Mouse (Mus musculus): ENCODE results near the gene Dnah10. TPM values are rescaled to one million over a fixed set of nuclear protein-coding genes. Genes with fewer than 3 reads are reported as not detected.

Dnah10 gene
- polyA plus RNA-seq, 1 experiment from 2014 or later: 0.15 TPM

- ATAC-seq (ENCODE audit: low FRiP score): no peak
- Histone ChIP-seq H3K27me3 (replicated peaks) (no peaks in the 10 kb centered on the region), H3K4me2 (no peak overlapping the region), H3K36me3 (no peaks in the 10 kb centered on the region), H3K4me3 (replicated peaks) (no peak overlapping the region), H3K4me1 (no peaks in the 10 kb centered on the region), H3K27ac (replicated peaks) (no peak overlapping the region), H3K9me3 (replicated peaks) (no peaks in the 10 kb centered on the region), H3K9ac (replicated peaks) (no peak overlapping the region)
- WGBS: 65% methylated on average over 5 of the region's 5 CpGs
Observed at GRCm38 (mm10) chr5:124814797-124815196, 89.9 kb downstream of the Dnah10 start.

DNA sequence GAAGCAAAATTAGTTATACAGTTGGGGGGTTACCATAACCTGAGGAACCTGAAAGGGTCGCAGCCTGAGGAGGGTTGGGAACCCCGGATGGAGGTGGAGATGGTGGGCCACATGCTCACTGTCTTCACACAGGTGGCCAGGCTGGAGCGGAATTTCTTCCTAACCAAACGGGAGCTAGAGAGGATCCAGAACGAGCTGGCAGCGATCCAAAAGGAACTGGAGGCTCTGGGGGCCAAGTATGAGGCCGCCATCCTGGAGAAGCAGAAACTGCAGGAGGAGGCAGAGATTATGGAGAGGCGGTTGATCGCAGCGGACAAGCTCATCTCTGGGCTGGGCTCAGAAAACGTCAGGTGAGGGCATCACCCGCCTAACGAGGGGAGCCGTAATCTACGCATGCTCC lies 92.2 kb downstream of the Dnah10 start:
- Histone ChIP-seq H3K9me3 (replicated peaks) (no peaks in the 10 kb centered on the region), H3K27ac (replicated peaks) (no peak overlapping the region), H3K4me2 (no peak overlapping the region), H3K36me3 (no peaks in the 10 kb centered on the region), H3K4me3 (replicated peaks) (no peak overlapping the region), H3K4me1 (no peaks in the 10 kb centered on the region), H3K9ac (replicated peaks) (no peak overlapping the region), H3K27me3 (replicated peaks) (no peaks in the 10 kb centered on the region)
- 89% methylated on average over 15 of the region's 15 CpGs for WGBS
- ATAC-seq (ENCODE audit: low FRiP score): no peak

DNA sequence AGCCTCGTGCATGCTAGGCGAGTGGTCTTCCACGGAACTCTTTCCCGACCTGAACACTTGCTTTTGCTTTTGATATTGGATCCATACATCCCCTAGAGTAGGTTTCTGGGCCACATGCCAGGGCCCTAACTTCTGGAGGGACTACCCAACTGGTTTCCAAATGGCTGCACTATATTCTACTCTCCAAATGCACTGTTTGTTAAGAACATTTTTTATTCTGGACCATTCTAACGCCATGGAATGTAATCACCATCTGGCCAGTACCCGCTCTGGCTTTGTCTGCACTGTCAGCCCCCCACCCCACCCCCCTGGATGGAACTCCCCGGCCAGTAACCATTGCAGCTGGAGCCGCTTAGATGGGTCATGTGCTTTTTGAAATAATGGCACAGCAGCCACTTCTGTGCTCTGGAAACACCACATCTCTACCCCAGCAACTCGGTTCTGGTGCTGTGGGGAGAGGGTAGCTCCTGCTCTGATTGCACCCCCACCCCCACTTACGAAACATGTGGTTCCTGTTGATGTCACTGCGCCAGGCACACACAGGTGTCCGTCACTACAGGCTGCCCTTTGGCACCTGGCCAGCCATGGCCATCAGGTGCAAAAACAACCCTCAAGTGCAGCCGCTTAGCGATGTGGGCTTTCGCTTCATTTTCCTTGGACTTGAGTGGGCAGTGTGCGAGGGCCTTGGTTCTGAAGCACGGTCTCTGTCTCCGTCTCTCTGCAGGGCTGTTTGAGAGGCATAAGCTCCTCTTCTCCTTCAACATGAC lies 97.4 kb downstream of the Dnah10 start:
- no peak for ATAC-seq (ENCODE audit: low FRiP score)
- H3K36me3 ChIP-seq: no peaks in the 10 kb centered on the region

DNA sequence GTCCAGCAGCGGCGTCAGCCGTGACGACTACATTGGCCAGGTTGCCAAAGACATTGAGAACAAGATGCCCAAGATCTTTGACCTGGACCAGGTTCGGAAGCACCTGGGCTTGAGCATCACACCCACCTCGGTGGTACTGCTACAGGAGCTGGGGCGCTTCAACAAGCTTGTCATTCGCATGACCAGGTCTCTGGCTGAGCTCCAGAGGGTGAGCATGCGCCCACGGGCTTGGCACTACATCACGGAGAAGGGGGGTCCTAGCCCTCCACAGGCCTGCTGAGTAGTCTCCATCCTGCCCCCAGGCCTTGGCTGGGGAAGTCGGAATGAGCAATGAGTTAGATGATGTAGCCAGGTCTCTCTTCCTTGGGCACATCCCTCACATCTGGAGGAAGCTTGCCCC lies 105.4 kb downstream of the Dnah10 start:
- Histone ChIP-seq H3K4me3 (replicated peaks) (no peak overlapping the region), H3K27me3 (replicated peaks) (no peaks in the 10 kb centered on the region), H3K27ac (replicated peaks) (no peak overlapping the region), H3K36me3 (peaks cover 14% of the 10 kb centered on the region), H3K4me2 (no peak overlapping the region), H3K4me1 (no peaks in the 10 kb centered on the region), H3K9me3 (replicated peaks) (no peaks in the 10 kb centered on the region), H3K9ac (replicated peaks) (no peak overlapping the region)
- WGBS: 95% methylated on average over 12 of the region's 12 CpGs
- no peak for ATAC-seq (ENCODE audit: low FRiP score)

More for the DNA sequence above, 97.4 kb downstream of the Dnah10 start:
- H3K4me2 ChIP-seq: no peak overlapping the region
- H3K9me3 ChIP-seq (replicated peaks): no peaks in the 10 kb centered on the region
- H3K27me3 ChIP-seq (replicated peaks): no peaks in the 10 kb centered on the region
- H3K27ac ChIP-seq (replicated peaks): no peak overlapping the region
- H3K4me3 ChIP-seq (replicated peaks): no peak overlapping the region
- WGBS: 76% methylated on average over 18 of the region's 18 CpGs
- H3K9ac ChIP-seq (replicated peaks): no peak overlapping the region
- no peaks in the 10 kb centered on the region for H3K4me1 ChIP-seq

DNA sequence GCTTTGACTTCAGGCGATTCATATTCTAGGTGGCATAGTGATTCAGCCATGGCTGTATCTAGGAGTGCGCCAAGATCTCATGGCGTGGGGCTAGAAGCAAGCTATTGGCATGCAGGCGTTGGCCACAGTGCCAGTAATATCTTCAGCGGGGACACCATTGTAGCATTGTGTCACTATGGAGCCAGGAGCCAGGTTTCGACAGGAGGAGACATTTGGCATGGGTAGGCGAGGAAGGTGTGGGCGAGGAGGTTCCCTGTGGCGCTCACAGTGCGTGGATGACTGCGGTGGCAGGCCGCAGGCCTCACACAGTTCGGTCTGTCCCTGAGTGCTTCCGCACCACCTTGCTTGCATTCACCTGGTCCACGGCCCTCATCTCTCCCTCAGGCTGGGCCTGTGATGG lies 110.3 kb downstream of the Dnah10 start:
- Histone ChIP-seq H3K27ac (replicated peaks) (no peak overlapping the region), H3K9ac (replicated peaks) (no peak overlapping the region), H3K27me3 (replicated peaks) (no peaks in the 10 kb centered on the region), H3K4me2 (no peak overlapping the region), H3K36me3 (peaks cover 50% of the 10 kb centered on the region), H3K9me3 (replicated peaks) (no peaks in the 10 kb centered on the region), H3K4me3 (replicated peaks) (no peak overlapping the region), H3K4me1 (no peaks in the 10 kb centered on the region)
- 97% methylated on average over 15 of the region's 15 CpGs for WGBS
- ATAC-seq (ENCODE audit: low FRiP score): no peak

DNA sequence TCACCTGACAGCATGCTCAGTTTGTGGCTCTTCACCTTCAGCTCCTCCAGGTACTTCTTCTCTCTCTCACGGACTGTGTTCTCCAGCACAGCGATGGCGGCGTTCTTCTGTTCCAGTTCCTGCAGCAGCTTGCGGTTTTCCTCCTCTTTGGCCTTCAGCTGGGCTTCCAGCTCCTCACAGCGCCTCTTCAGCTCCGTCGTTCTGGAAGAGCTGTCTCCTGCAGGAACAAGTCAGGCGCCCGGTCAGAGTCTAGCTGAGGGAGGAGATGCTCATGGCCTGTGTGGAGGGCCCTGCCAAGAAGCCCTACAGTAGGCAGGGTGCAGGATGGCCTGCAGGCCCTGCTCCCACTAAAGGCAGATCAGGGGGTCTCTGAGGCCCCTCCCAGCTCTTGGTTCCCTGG lies 111.2 kb downstream of the Dnah10 start:
- H3K4me2 ChIP-seq: no peak overlapping the region
- no peak overlapping the region for H3K4me3 ChIP-seq (replicated peaks)
- H3K9ac ChIP-seq (replicated peaks): no peak overlapping the region
- H3K9me3 ChIP-seq (replicated peaks): no peaks in the 10 kb centered on the region
- peaks cover 50% of the 10 kb centered on the region for H3K36me3 ChIP-seq
- ATAC-seq (ENCODE audit: low FRiP score): no peak
- 90% methylated on average over 10 of the region's 10 CpGs for WGBS
- H3K27ac ChIP-seq (replicated peaks): no peak overlapping the region
- no peaks in the 10 kb centered on the region for H3K27me3 ChIP-seq (replicated peaks)
- 0 out of 2 replicates have a peak, but pooled peaks cover 5% of the 10 kb centered on the region for H3K4me1 ChIP-seq

DNA sequence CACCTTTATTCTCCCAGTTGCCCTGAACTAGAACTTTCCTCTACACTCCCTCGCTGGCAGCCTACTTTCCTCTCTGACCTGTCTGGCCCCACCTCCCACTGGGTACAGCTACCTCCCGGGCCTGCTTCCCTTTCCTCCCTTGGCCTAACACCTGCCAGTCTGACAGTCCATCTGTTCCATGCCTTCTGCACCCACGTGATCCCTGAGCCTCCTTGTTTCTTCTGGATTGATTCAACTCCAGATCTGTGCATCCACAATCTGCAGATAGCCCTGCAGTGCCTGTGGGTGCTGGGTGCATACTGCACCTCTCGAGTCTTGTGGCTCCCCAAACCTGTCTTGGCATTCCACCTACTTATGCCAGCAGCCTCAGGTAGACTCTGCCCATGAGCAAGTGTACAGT lies 111.7 kb downstream of the Dnah10 start:
- H3K27me3 ChIP-seq (replicated peaks): no peaks in the 10 kb centered on the region
- 0 out of 2 replicates have a peak, but pooled peaks cover 6% of the 10 kb centered on the region for H3K4me1 ChIP-seq
- no peak for ATAC-seq (ENCODE audit: low FRiP score)
- peaks cover 50% of the 10 kb centered on the region for H3K36me3 ChIP-seq
- WGBS: 78% methylated on average over 4 of the region's 4 CpGs
- no peak overlapping the region for H3K4me2 ChIP-seq
- no peaks in the 10 kb centered on the region for H3K9me3 ChIP-seq (replicated peaks)
- no peak overlapping the region for H3K9ac ChIP-seq (replicated peaks)
- no peak overlapping the region for H3K4me3 ChIP-seq (replicated peaks)
- H3K27ac ChIP-seq (replicated peaks): no peak overlapping the region

DNA sequence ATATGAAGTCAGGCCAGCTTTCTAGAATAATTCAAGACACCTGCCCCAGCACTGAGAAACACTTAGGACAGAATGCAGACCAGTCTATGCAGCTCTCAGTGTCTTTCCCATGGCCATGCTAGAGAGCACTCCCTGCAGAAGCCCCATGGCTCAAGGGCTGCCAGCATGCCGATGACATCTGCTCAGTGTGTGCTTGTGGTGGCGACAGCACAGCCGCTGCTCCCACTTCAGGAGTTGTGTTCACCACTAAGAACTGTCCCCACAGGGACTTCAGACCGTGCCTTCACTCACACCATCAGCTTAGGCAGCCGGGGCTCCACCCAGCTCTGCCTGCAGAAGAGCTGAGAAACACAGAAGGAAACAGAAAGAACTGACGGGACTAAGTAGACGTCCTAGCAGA lies 115.3 kb downstream of the Dnah10 start:
- Histone ChIP-seq H3K9ac (replicated peaks) (no peak overlapping the region), H3K4me3 (replicated peaks) (no peak overlapping the region), H3K27ac (replicated peaks) (no peak overlapping the region), H3K36me3 (peaks cover 36% of the 10 kb centered on the region), H3K9me3 (replicated peaks) (no peaks in the 10 kb centered on the region), H3K4me1 (peaks cover 29% of the 10 kb centered on the region), H3K27me3 (replicated peaks) (no peaks in the 10 kb centered on the region), H3K4me2 (no peak overlapping the region)
- no peak for ATAC-seq (ENCODE audit: low FRiP score)
- WGBS: 81% methylated on average over 7 of the region's 7 CpGs

GRCm38 (mm10) chr5:124840669-124841068 lies 115.8 kb downstream of the Dnah10 start:
- Histone ChIP-seq H3K4me3 (replicated peaks) (no peak overlapping the region), H3K36me3 (peaks cover 32% of the 10 kb centered on the region), H3K4me1 (peaks cover 29% of the 10 kb centered on the region), H3K9me3 (replicated peaks) (no peaks in the 10 kb centered on the region), H3K4me2 (no peak overlapping the region), H3K27me3 (replicated peaks) (no peaks in the 10 kb centered on the region), H3K27ac (replicated peaks) (no peak overlapping the region), H3K9ac (replicated peaks) (no peak overlapping the region)
- ATAC-seq (ENCODE audit: low FRiP score): no peak
- WGBS: 60% methylated on average over 2 of the region's 2 CpGs

DNA sequence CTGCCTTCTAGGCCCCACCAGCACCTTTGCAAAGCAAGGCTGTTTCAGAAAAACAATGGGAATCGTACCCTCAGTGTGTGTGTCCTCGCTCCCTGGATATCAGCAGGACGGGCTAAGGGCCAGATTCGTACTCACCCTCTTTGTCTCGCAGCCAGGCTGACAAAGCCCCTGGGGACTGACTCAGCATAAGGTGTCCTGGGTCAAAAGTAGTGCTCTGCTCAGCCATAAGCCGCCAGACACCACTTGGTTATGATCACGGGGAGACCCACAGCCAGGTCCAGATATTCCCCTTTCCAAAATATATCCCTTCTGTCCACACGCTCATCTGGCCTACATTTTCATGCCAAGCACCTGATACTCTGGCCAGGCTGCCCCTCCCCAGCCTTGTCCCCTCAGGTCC lies 118.5 kb downstream of the Dnah10 start:
- WGBS: 62% methylated on average over 8 of the region's 8 CpGs
- peaks cover 10% of the 10 kb centered on the region for H3K36me3 ChIP-seq
- no peaks in the 10 kb centered on the region for H3K27me3 ChIP-seq (replicated peaks)
- H3K9me3 ChIP-seq (replicated peaks): no peaks in the 10 kb centered on the region
- H3K4me2 ChIP-seq: no peak overlapping the region
- H3K4me3 ChIP-seq (replicated peaks): no peak overlapping the region
- 0 out of 2 replicates have a peak overlapping the region, but pooled peaks have one; percentile 33 for H3K27ac ChIP-seq (replicated peaks)
- no peak overlapping the region for H3K9ac ChIP-seq (replicated peaks)
- no peak for ATAC-seq (ENCODE audit: low FRiP score)
- peaks cover 36% of the 10 kb centered on the region for H3K4me1 ChIP-seq

DNA sequence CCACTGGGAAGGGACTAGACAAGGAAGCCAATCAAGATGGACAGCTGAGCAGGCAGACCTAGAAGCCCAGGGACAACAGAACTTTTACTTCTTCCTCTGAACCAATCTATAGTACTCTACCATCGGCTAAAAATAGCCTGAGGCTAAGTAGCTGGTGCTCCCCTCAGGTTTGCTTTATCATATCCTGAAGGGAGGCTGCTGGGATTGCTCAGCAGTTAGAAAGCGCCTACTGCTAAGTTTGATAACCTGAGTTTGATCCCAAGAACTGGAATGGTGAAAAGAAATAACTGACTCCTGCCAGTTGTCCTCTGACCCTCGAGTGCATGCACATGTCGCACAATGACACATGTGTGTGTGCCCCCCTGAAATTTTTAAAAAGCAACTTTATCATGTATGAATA lies 120.0 kb downstream of the Dnah10 start:
- Histone ChIP-seq H3K4me1 (peaks cover 36% of the 10 kb centered on the region), H3K9me3 (replicated peaks) (no peaks in the 10 kb centered on the region), H3K9ac (replicated peaks) (no peak overlapping the region), H3K4me2 (no peak overlapping the region), H3K4me3 (replicated peaks) (no peak overlapping the region), H3K27me3 (replicated peaks) (no peaks in the 10 kb centered on the region), H3K36me3 (no peaks in the 10 kb centered on the region), H3K27ac (replicated peaks) (no peak overlapping the region)
- WGBS: 83% methylated on average over 4 of the region's 4 CpGs
- ATAC-seq (ENCODE audit: low FRiP score): no peak

- Histone ChIP-seq H3K9me3 (replicated peaks) (no peaks in the 10 kb centered on the region), H3K4me2 (no peak overlapping the region), H3K27ac (replicated peaks) (no peak overlapping the region), H3K27me3 (replicated peaks) (no peaks in the 10 kb centered on the region), H3K36me3 (no peaks in the 10 kb centered on the region), H3K4me3 (replicated peaks) (no peak overlapping the region), H3K9ac (replicated peaks) (no peak overlapping the region), H3K4me1 (peaks cover 30% of the 10 kb centered on the region)
- no peak for ATAC-seq (ENCODE audit: low FRiP score)
- 63% methylated on average over 1 of the region's 1 CpGs for WGBS
Observed at GRCm38 (mm10) chr5:124847014-124847413, 122.1 kb downstream of the Dnah10 start.

Data from neural tube, embryonic 15.5 days (tissue).